Mouse (Mus musculus): ENCODE measurements around the gene Slc35a2. TPM values are rescaled to one million over a fixed set of nuclear protein-coding genes. Genes with fewer than 3 reads are reported as not detected.
"Not testable (repeated sequence)": the region's sequence is repeated elsewhere in the genome, so short reads cannot be mapped to it uniquely, and the experiment has no call there.

Slc35a2 gene
- total RNA-seq, 2 experiments from 2014 or later = 10.4 to 12.2 TPM

GRCm38 (mm10) chrX:7904441-7904840 is 20.6 kb downstream of the Slc35a2 start:
- no peak for ATAC-seq (replicated peaks; ENCODE audit: poor library complexity)

GRCm38 (mm10) chrX:7907735-7908134 is 23.9 kb downstream of the Slc35a2 start, which contains the start of gene Gm10491:
TSS of gene Gm10491 (minus strand) at chrX:7907835.
- ATAC-seq (replicated peaks; ENCODE audit: poor library complexity) = no peak

- not testable (repeated sequence) for ATAC-seq (replicated peaks; ENCODE audit: poor library complexity)
Measured at GRCm38 (mm10) chrX:7909242-7909641, 25.4 kb downstream of the Slc35a2 start, which contains the start of gene Gm10490. TSS of gene Gm10490 (plus strand) at chrX:7909542.

- no peak for ATAC-seq (replicated peaks; ENCODE audit: poor library complexity)
Measured at GRCm38 (mm10) chrX:7910473-7910872, 26.6 kb downstream of the Slc35a2 start.

- ATAC-seq (replicated peaks; ENCODE audit: poor library complexity) = peak; percentile 92
Measured at GRCm38 (mm10) chrX:7915669-7916068, 31.8 kb downstream of the Slc35a2 start.

GRCm38 (mm10) chrX:7917960-7918359 is 34.1 kb downstream of the Slc35a2 start:
- ATAC-seq (replicated peaks; ENCODE audit: poor library complexity) = not testable (repeated sequence)

- no peak for ATAC-seq (replicated peaks; ENCODE audit: poor library complexity)
Measured at GRCm38 (mm10) chrX:7919601-7920383, 36.0 kb downstream of the Slc35a2 start, which contains the start of gene Pcsk1n. TSS of gene Pcsk1n (plus strand) at chrX:7919822.

GRCm38 (mm10) chrX:7922032-7922431 is 38.2 kb downstream of the Slc35a2 start:
- ATAC-seq (replicated peaks; ENCODE audit: poor library complexity) = no peak

- no peak for ATAC-seq (replicated peaks; ENCODE audit: poor library complexity)
Measured at GRCm38 (mm10) chrX:7926266-7926665, 42.4 kb downstream of the Slc35a2 start.

- no peak for ATAC-seq (replicated peaks; ENCODE audit: poor library complexity)
Measured at GRCm38 (mm10) chrX:7927116-7927515, 43.3 kb downstream of the Slc35a2 start.

GRCm38 (mm10) chrX:7928270-7928790 is 44.5 kb downstream of the Slc35a2 start, which contains the start of gene Eras:
TSS of gene Eras (minus strand) at chrX:7928607.
- ATAC-seq (replicated peaks; ENCODE audit: poor library complexity) = no peak

- ATAC-seq (replicated peaks; ENCODE audit: poor library complexity) = peak; percentile 80
Measured at GRCm38 (mm10) chrX:7936874-7937273, 53.0 kb downstream of the Slc35a2 start.

- ATAC-seq (replicated peaks; ENCODE audit: poor library complexity) = no peak
Measured at GRCm38 (mm10) chrX:7937667-7938066, 53.8 kb downstream of the Slc35a2 start.

Other genes with a start within 250 kb of the Slc35a2 start
- gene Syp, start 245.6 kb upstream of the Slc35a2 start, total RNA-seq (2015) = not detected in 2 replicates
- 0.46 and 0.54 TPM in 2 replicates for gene Syp, start 245.6 kb upstream of the Slc35a2 start, total RNA-seq (2017)
- 3.9 and 4.8 TPM in 2 replicates for gene Prickle3, start 226.8 kb upstream of the Slc35a2 start, total RNA-seq (2015)
- 4.1 and 6.0 TPM in 2 replicates for gene Prickle3, start 226.8 kb upstream of the Slc35a2 start, total RNA-seq (2017)
- gene Plp2, start 212.6 kb upstream of the Slc35a2 start, total RNA-seq (2015) = 115 and 133 TPM in 2 replicates
- 26.4 and 37.1 TPM in 2 replicates for gene Plp2, start 212.6 kb upstream of the Slc35a2 start, total RNA-seq (2017)
- gene Magix, start 202.8 kb upstream of the Slc35a2 start, total RNA-seq (2015) = not detected in 2 replicates
- not detected in 2 replicates for gene Magix, start 202.8 kb upstream of the Slc35a2 start, total RNA-seq (2017)
- gene Gpkow, start 186.9 kb upstream of the Slc35a2 start, total RNA-seq (2015) = 26.8 and 28.2 TPM in 2 replicates
- 19.2 and 24.4 TPM in 2 replicates for gene Gpkow, start 186.9 kb upstream of the Slc35a2 start, total RNA-seq (2017)
- 27.3 and 39.9 TPM in 2 replicates for gene Wdr45, start 169.7 kb upstream of the Slc35a2 start, total RNA-seq (2015)
- 18.4 and 21.7 TPM in 2 replicates for gene Wdr45, start 169.7 kb upstream of the Slc35a2 start, total RNA-seq (2017)
- gene Gm45208, start 161.8 kb upstream of the Slc35a2 start, total RNA-seq (2015) = 0.59 TPM in 1 of 2 replicates, not detected in the other
- gene Gm45208, start 161.8 kb upstream of the Slc35a2 start, total RNA-seq (2017) = not detected in 2 replicates
- gene Praf2, start 155.6 kb upstream of the Slc35a2 start, total RNA-seq (2015) = 11.1 and 15.3 TPM in 2 replicates
- 3.4 and 4.9 TPM in 2 replicates for gene Praf2, start 155.6 kb upstream of the Slc35a2 start, total RNA-seq (2017)
- gene Ccdc120, start 133.1 kb upstream of the Slc35a2 start, total RNA-seq (2015) = 0.88 and 1.2 TPM in 2 replicates
- 0.33 and 1.1 TPM in 2 replicates for gene Ccdc120, start 133.1 kb upstream of the Slc35a2 start, total RNA-seq (2017)
- gene Tfe3, start 121.5 kb upstream of the Slc35a2 start, total RNA-seq (2015) = 12.2 and 14.6 TPM in 2 replicates
- gene Tfe3, start 121.5 kb upstream of the Slc35a2 start, total RNA-seq (2017) = 4.6 and 7.1 TPM in 2 replicates
- gene Gripap1, start 94.3 kb upstream of the Slc35a2 start, total RNA-seq (2015) = 34.4 and 34.9 TPM in 2 replicates
- 48.6 and 69.7 TPM in 2 replicates for gene Gripap1, start 94.3 kb upstream of the Slc35a2 start, total RNA-seq (2017)
- 0.34 and 0.42 TPM in 2 replicates for gene Kcnd1, start 61.7 kb upstream of the Slc35a2 start, total RNA-seq (2015)
- gene Kcnd1, start 61.7 kb upstream of the Slc35a2 start, total RNA-seq (2017) = 0.21 and 0.68 TPM in 2 replicates
- 33.0 and 33.7 TPM in 2 replicates for gene Otud5, start 42.7 kb upstream of the Slc35a2 start, total RNA-seq (2015)
- 48.6 and 58.7 TPM in 2 replicates for gene Otud5, start 42.7 kb upstream of the Slc35a2 start, total RNA-seq (2017)
- gene Pim2, start 5.8 kb upstream of the Slc35a2 start, total RNA-seq (2015) = 5.9 TPM in 2 replicates
- 1.2 and 1.5 TPM in 2 replicates for gene Pim2, start 5.8 kb upstream of the Slc35a2 start, total RNA-seq (2017)
- 25.1 and 30.3 TPM in 2 replicates for gene Pqbp1, start 15.2 kb downstream of the Slc35a2 start, total RNA-seq (2015)
- 136 and 167 TPM in 2 replicates for gene Pqbp1, start 15.2 kb downstream of the Slc35a2 start, total RNA-seq (2017)
- 116 and 133 TPM in 2 replicates for gene Timm17b, start 15.3 kb downstream of the Slc35a2 start, total RNA-seq (2015)
- gene Timm17b, start 15.3 kb downstream of the Slc35a2 start, total RNA-seq (2017) = 79.3 and 90.7 TPM in 2 replicates
- gene Gm10491, start 23.8 kb downstream of the Slc35a2 start, total RNA-seq (2015) = not detected in 2 replicates
- gene Gm10491, start 23.8 kb downstream of the Slc35a2 start, total RNA-seq (2017) = not detected in 2 replicates
- gene Gm10490, start 25.5 kb downstream of the Slc35a2 start, total RNA-seq (2015) = not detected in 2 replicates
- not detected in 2 replicates for gene Gm10490, start 25.5 kb downstream of the Slc35a2 start, total RNA-seq (2017)
- not detected in 2 replicates for gene Pcsk1n, start 35.8 kb downstream of the Slc35a2 start, total RNA-seq (2015)
- not detected in 2 replicates for gene Pcsk1n, start 35.8 kb downstream of the Slc35a2 start, total RNA-seq (2017)
- gene Eras, start 44.6 kb downstream of the Slc35a2 start, total RNA-seq (2015) = not detected in 2 replicates
- gene Eras, start 44.6 kb downstream of the Slc35a2 start, total RNA-seq (2017) = not detected in 2 replicates
- 9.2 and 10.4 TPM in 2 replicates for gene Hdac6, start 63.9 kb downstream of the Slc35a2 start, total RNA-seq (2015)
- 6.5 and 7.6 TPM in 2 replicates for gene Hdac6, start 63.9 kb downstream of the Slc35a2 start, total RNA-seq (2017)
- 10.7 and 26.3 TPM in 2 replicates for gene Gata1, start 94.0 kb downstream of the Slc35a2 start, total RNA-seq (2015)
- 8.7 and 20.8 TPM in 2 replicates for gene Gata1, start 94.0 kb downstream of the Slc35a2 start, total RNA-seq (2017)
- not detected in 2 replicates for gene Glod5, start 134.5 kb downstream of the Slc35a2 start, total RNA-seq (2015)
- gene Glod5, start 134.5 kb downstream of the Slc35a2 start, total RNA-seq (2017) = not detected in 2 replicates
- 53.5 and 64.6 TPM in 2 replicates for gene Suv39h1, start 190.7 kb downstream of the Slc35a2 start, total RNA-seq (2015)
- 79.2 and 81.6 TPM in 2 replicates for gene Suv39h1, start 190.7 kb downstream of the Slc35a2 start, total RNA-seq (2017)
- 73.0 and 75.7 TPM in 2 replicates for gene Was, start 206.5 kb downstream of the Slc35a2 start, total RNA-seq (2015)
- 98.9 and 103 TPM in 2 replicates for gene Was, start 206.5 kb downstream of the Slc35a2 start, total RNA-seq (2017)
- 11.9 and 14.4 TPM in 2 replicates for gene Wdr13, start 248.9 kb downstream of the Slc35a2 start, total RNA-seq (2015)
- 16.3 and 25.5 TPM in 2 replicates for gene Wdr13, start 248.9 kb downstream of the Slc35a2 start, total RNA-seq (2017)